Mouse (Mus musculus) hindbrain, embryonic 12.5 days (tissue): ENCODE measurements around the gene Gm20388. TPM values are rescaled to one million over a fixed set of nuclear protein-coding genes. Genes with fewer than 3 reads are reported as not detected.

Experiments used
- ATAC-seq: fragments of 200-750 bp; cut with Nextera tagmentation; 2 replicates; pipeline ENCODE4 v1.8.0; 2017; ENCODE audit warnings: moderate TSS enrichment; ENCODE audit not compliant: low FRiP score
- H3K27ac ChIP-seq: fragments of 300-500 bp; sonication (generic); 2 replicates; pipeline ENCODE4 v1.5.1; 2016; ENCODE audit warnings: mild to moderate bottlenecking
- H3K27me3 ChIP-seq: fragments of 300-500 bp; sonication (generic); 2 replicates; pipeline ENCODE4 v1.6.1; 2016; ENCODE audit warnings: mild to moderate bottlenecking
- H3K36me3 ChIP-seq: fragments of 300-500 bp; sonication (generic); 2 replicates; pipeline ENCODE4 v1.6.1; 2016; ENCODE audit warnings: mild to moderate bottlenecking
- H3K4me1 ChIP-seq: fragments of 300-500 bp; sonication (generic); 2 replicates; pipeline ENCODE4 v1.6.1; 2016
- H3K4me2 ChIP-seq: fragments of 300-500 bp; sonication (generic); replicated peaks from 2 replicates; pipeline ENCODE4 v1.6.1; 2016; ENCODE audit warnings: mild to moderate bottlenecking
- H3K4me3 ChIP-seq: fragments of 300-500 bp; sonication (generic); 2 replicates; pipeline ENCODE4 v1.5.1; 2016; ENCODE audit warnings: mild to moderate bottlenecking
- H3K9ac ChIP-seq: fragments of 300-500 bp; sonication (generic); 2 replicates; pipeline ENCODE4 v1.6.1; 2016; ENCODE audit warnings: mild to moderate bottlenecking, moderate library complexity
- H3K9me3 ChIP-seq: fragments of 300-500 bp; sonication (generic); replicated peaks from 2 replicates; pipeline ENCODE4 v1.6.1; 2016; ENCODE audit warnings: mild to moderate bottlenecking
- WGBS: fragments of 180-500 bp; shearing (Covaris S2); methylation state at CpG from one replicate; pipeline ENCODE4 v1.1.7; 2016; 5-methylcytosine and 5-hydroxymethylcytosine counted together
- polyA plus RNA-seq: library from polyadenylated mRNA; unstranded; fragments of >200 nt; fragmentation: Nextera tagmentation; extraction: Ambion mirVana; gene quantifications from 2 replicates; pipeline ENCODE4 v1.2.1, GENCODE M21; 2016

Gm20388 gene
- polyA plus RNA-seq, 1 experiment from 2014 or later, result not detected

- 0 out of 2 replicates have a peak, but pooled peaks cover 3% of the 10 kb centered on the region for H3K27me3 ChIP-seq
- peaks cover 14% of the 10 kb centered on the region; the same call in 1 of the 2 replicates for H3K36me3 ChIP-seq
- no peak overlapping the region for H3K4me2 ChIP-seq
- H3K9ac ChIP-seq, result no peak overlapping the region
- H3K27ac ChIP-seq, result peak overlapping the region; percentile 81
- whole genome bisulfite sequencing, result 79% methylated on average over 3 of the region's 4 CpGs
- no peaks in the 10 kb centered on the region for H3K9me3 ChIP-seq
- no peak overlapping the region for H3K4me3 ChIP-seq
- peaks cover 100% of the 10 kb centered on the region for H3K4me1 ChIP-seq
- ATAC-seq, result no peak
Observed at GRCm38 (mm10) chr8:120558162-120558561, 647.5 kb downstream of the Gm20388 start.

DNA sequence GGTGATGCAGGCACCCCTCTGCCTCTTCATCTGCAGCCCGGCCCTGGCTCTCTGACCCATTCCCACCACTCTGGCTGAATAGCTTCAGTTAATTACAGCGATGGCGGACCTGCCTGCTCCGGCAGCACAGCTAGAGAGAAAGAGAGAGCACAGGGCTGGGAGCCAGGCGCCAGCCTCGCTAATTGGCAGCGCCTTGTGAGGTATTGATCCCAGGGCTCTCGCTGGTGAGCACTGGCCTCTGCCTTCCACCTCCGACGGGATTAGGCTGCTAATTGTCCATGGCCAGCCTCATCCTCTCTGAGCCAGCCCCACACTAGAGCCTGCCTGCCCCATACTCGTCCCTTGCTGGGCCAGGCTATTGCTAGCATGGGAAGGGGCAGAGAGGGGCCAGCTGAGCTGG is 649.0 kb downstream of the Gm20388 start:
- H3K9me3 ChIP-seq, result no peaks in the 10 kb centered on the region
- peak overlapping the region; percentile 78 for H3K27ac ChIP-seq
- peaks cover 11% of the 10 kb centered on the region; the same call in 1 of the 2 replicates for H3K36me3 ChIP-seq
- 0 out of 2 replicates have a peak overlapping the region, but pooled peaks have one; percentile 9 for H3K4me2 ChIP-seq
- peak; percentile 11; the same call in 1 of the 2 replicates for ATAC-seq
- WGBS, result 24% methylated on average over 11 of the region's 11 CpGs
- no peaks in the 10 kb centered on the region for H3K27me3 ChIP-seq
- H3K9ac ChIP-seq, result peak overlapping the region; percentile 35
- no peak overlapping the region for H3K4me3 ChIP-seq
- H3K4me1 ChIP-seq, result peaks cover 100% of the 10 kb centered on the region

- no peak for ATAC-seq
- Histone ChIP-seq H3K4me1 (peaks cover 99% of the 10 kb centered on the region), H3K27ac (peak overlapping the region; percentile 78; the same call in 1 of the 2 replicates), H3K27me3 (no peaks in the 10 kb centered on the region), H3K4me2 (no peak overlapping the region), H3K9ac (no peak overlapping the region), H3K36me3 (peaks cover 7% of the 10 kb centered on the region; the same call in 1 of the 2 replicates), H3K4me3 (no peak overlapping the region), H3K9me3 (no peaks in the 10 kb centered on the region)
- WGBS, result 78% methylated on average over 5 of the region's 5 CpGs
Observed at GRCm38 (mm10) chr8:120560535-120560934, 649.9 kb downstream of the Gm20388 start.

GRCm38 (mm10) chr8:120561539-120562435 is 651.1 kb downstream of the Gm20388 start:
- Histone ChIP-seq H3K4me3 (no peak overlapping the region), H3K4me1 (peaks cover 99% of the 10 kb centered on the region), H3K27ac (peak overlapping the region; percentile 87), H3K27me3 (no peaks in the 10 kb centered on the region), H3K9me3 (no peaks in the 10 kb centered on the region), H3K9ac (no peak overlapping the region), H3K4me2 (no peak overlapping the region), H3K36me3 (peaks cover 13% of the 10 kb centered on the region)
- no peak for ATAC-seq
- 80% methylated on average over 22 of the region's 22 CpGs for WGBS

GRCm38 (mm10) chr8:120562680-120563347 is 652.2 kb downstream of the Gm20388 start:
- Histone ChIP-seq H3K4me3 (no peak overlapping the region), H3K27me3 (no peaks in the 10 kb centered on the region), H3K27ac (peak overlapping the region; percentile 87), H3K36me3 (peaks cover 24% of the 10 kb centered on the region), H3K4me1 (peaks cover 89% of the 10 kb centered on the region), H3K4me2 (0 out of 2 replicates have a peak overlapping the region, but pooled peaks have one; percentile 26), H3K9ac (no peak overlapping the region; the same call in 1 of the 2 replicates), H3K9me3 (no peaks in the 10 kb centered on the region)
- ATAC-seq, result no peak
- 79% methylated on average over 18 of the region's 18 CpGs for WGBS

GRCm38 (mm10) chr8:120563348-120563724 is 652.7 kb downstream of the Gm20388 start:
- ATAC-seq, result peak; percentile 39
- WGBS, result 14% methylated on average over 8 of the region's 8 CpGs
- H3K9ac ChIP-seq, result 0 out of 2 replicates have a peak overlapping the region, but pooled peaks have one; percentile 15

DNA sequence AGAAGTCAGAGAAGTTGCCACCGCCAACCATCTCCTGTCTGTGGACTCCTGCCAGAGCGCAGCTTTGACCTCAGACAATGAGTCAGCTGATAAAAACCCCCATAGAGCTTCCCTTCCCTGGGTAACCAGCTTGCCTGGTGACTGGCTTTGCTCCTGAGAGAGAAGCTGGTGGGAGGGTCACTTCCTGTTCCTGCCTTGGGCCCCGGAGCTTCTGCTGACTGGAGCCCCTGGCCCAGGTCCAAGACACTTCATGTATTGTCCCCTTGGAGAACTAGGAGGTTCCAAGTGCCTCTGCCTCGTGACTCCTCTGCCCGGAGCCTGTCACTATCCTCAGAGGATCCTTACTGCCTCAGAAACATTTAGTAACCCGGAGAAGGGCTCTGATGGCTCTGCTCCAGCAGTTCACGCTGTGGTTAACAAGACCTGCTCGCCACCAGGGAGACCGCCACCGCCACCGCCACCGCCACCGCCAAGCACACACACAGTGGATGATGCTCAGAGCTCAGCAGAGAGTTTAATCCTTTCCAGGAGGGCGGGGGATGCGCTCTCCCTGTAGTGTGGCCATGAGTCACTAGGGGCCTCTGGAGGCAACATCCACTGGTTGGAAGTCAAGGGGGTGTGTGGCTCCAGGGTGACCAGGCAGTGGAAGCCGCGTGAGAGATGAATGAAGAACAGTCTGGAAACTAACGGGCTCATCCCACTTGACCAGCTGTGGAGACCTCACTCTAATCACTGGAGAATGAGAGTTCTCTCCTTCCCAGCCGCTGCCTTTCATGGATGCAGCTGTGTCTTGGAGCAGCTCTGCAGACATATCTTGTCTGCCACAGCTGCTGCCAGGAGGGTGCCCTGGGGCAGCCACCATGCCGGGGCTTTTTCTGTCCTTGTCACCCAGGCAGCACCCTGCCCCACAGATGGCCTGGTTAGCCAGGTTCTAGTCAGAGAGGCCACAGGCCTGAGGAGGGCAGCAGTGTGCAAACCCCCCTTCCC is 653.5 kb downstream of the Gm20388 start:
- H3K9ac ChIP-seq, result 0 out of 2 replicates have a peak overlapping the region, but pooled peaks have one; percentile 15
- peak; percentile 20 for ATAC-seq
- H3K9me3 ChIP-seq, result no peaks in the 10 kb centered on the region

More at GRCm38 (mm10) chr8:120563348-120563724, 652.7 kb downstream of the Gm20388 start:
- Histone ChIP-seq H3K27ac (peak overlapping the region; percentile 87), H3K36me3 (peaks cover 29% of the 10 kb centered on the region), H3K4me2 (peak overlapping the region; percentile 26), H3K27me3 (no peaks in the 10 kb centered on the region), H3K9me3 (no peaks in the 10 kb centered on the region), H3K4me3 (no peak overlapping the region), H3K4me1 (peaks cover 83% of the 10 kb centered on the region)

GRCm38 (mm10) chr8:120565151-120565711 is 654.6 kb downstream of the Gm20388 start:
- Histone ChIP-seq H3K4me3 (no peak overlapping the region), H3K36me3 (peaks cover 39% of the 10 kb centered on the region), H3K4me2 (no peak overlapping the region), H3K27ac (peak overlapping the region; percentile 82), H3K9ac (0 out of 2 replicates have a peak overlapping the region, but pooled peaks have one; percentile 19), H3K4me1 (peaks cover 69% of the 10 kb centered on the region), H3K27me3 (no peaks in the 10 kb centered on the region), H3K9me3 (no peaks in the 10 kb centered on the region)
- WGBS, result 9% methylated on average over 7 of the region's 7 CpGs
- peak; percentile 36 for ATAC-seq

More for the DNA sequence above, 653.5 kb downstream of the Gm20388 start:
- peaks cover 75% of the 10 kb centered on the region for H3K4me1 ChIP-seq
- peak overlapping the region; percentile 26 for H3K4me2 ChIP-seq
- WGBS, result 26% methylated on average over 20 of the region's 20 CpGs
- H3K27me3 ChIP-seq, result no peaks in the 10 kb centered on the region
- H3K27ac ChIP-seq, result peak overlapping the region; percentile 87
- peaks cover 30% of the 10 kb centered on the region for H3K36me3 ChIP-seq
- H3K4me3 ChIP-seq, result no peak overlapping the region

DNA sequence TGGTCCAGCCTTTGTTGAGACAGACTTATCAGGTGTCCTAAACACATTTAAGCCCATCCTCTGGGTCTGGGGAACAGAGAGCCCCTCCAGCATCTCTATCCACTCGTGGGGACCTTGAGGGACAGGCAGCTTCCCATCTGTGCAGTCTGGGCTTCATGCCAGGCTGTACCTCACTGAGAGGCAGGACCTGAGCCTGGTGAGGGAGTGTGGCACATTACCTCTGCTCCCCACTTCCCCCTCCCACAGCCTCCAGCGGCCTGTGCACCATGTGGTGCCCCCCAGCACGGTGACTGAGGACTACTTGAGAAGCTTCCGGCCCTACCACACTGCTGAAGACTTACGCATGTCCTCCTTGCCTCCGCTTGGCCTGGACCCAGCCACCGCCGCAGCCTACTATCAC is 656.0 kb downstream of the Gm20388 start:
- no peaks in the 10 kb centered on the region for H3K9me3 ChIP-seq
- H3K27me3 ChIP-seq, result no peaks in the 10 kb centered on the region
- no peak overlapping the region for H3K9ac ChIP-seq
- H3K36me3 ChIP-seq, result peaks cover 52% of the 10 kb centered on the region
- no peak for ATAC-seq
- WGBS, result 85% methylated on average over 8 of the region's 8 CpGs
- peaks cover 60% of the 10 kb centered on the region for H3K4me1 ChIP-seq
- no peak overlapping the region for H3K4me3 ChIP-seq
- no peak overlapping the region for H3K4me2 ChIP-seq
- H3K27ac ChIP-seq, result peak overlapping the region; percentile 23; the same call in 1 of the 2 replicates

DNA sequence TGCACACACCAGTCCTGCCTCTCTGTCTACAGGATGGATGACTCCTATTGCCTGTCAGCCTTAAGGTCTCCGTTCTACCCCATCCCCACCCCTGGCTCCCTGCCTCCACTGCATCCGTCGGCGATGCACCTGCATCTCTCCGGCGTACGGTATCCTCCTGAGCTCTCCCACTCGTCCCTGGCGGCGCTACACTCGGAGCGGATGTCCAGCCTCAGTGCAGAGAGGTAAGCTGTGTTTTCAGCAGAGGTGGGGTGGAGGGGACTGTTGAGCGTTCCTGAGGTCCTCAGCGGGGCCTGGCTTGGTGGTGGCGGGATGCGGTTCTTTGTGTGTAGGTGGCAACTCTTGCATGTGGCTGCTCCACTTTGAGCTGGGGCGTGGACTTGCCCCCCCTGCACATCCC is 657.1 kb downstream of the Gm20388 start:
- no peak for ATAC-seq
- H3K4me2 ChIP-seq, result no peak overlapping the region
- H3K9me3 ChIP-seq, result no peaks in the 10 kb centered on the region
- H3K27ac ChIP-seq, result 0 out of 2 replicates have a peak overlapping the region, but pooled peaks have one; percentile 17
- H3K4me3 ChIP-seq, result no peak overlapping the region
- H3K9ac ChIP-seq, result no peak overlapping the region
- H3K27me3 ChIP-seq, result no peaks in the 10 kb centered on the region
- WGBS, result 92% methylated on average over 17 of the region's 17 CpGs
- H3K36me3 ChIP-seq, result peaks cover 62% of the 10 kb centered on the region
- H3K4me1 ChIP-seq, result peaks cover 50% of the 10 kb centered on the region
